Mouse (Mus musculus): ENCODE measurements at regions not wholly inside any gene's neighbourhood (a gene's known extent, or its start where the extent isn't known, plus 50 kb on each side); places are given as distances from the start of the nearest gene placed in this dataset.

DNA sequence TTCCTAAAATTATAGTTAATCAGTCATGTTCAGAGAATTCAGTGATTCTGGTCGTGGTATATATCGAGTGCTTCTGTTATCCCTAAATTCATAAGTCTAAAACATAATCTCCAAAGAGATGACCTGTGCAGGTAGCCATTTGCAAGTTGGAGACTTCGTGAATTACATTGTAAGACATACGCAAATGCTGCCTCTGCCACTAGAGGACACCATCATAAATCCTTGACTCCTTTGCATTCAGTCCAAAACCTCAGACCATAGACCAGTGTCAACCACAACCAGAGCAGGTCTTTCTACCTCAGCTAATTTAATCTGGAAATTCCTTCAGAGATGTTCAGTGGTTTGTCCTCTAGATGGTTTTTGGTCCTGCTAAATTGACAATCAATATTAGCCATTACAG lies 302.8 kb upstream of the Zic4 start:
- H3K4me3 ChIP-seq (ENCODE audit: low read depth, low read length), result no peak overlapping the region
- H3K27ac ChIP-seq (ENCODE audit: low read depth), result no peak overlapping the region
- no peak overlapping the region for H3K4me2 ChIP-seq (ENCODE audit: low read depth, low read length)
- no peak for DNase-seq
- TF ChIP-seq EP300 (IDR thresholded peaks at IDR 0.05; ENCODE audit: low read depth) (no peak), CTCF (IDR thresholded peaks at IDR 0.05; ENCODE audit: low read depth) (no peak)
- H3K36me3 ChIP-seq (replicated peaks; ENCODE audit: insufficient read depth, low read length), result no peaks in the 10 kb centered on the region
- no peaks in the 10 kb centered on the region for H3K27me3 ChIP-seq (ENCODE audit: insufficient read depth, low read length)
- no peaks in the 10 kb centered on the region for H3K4me1 ChIP-seq (ENCODE audit: insufficient read depth)
- 65% methylated on average over 4 of the region's 4 CpGs for WGBS (ENCODE audit: insufficient replicate concordance)
- no peaks in the 10 kb centered on the region for H3K9me3 ChIP-seq (ENCODE audit: low read length)
- no peak for ATAC-seq
- no peak overlapping the region for H3K9ac ChIP-seq (replicated peaks)

GRCm38 (mm10) chr9:91069496-91069895 lies 292.7 kb upstream of the Zic4 start:
- ATAC-seq (no peak), DNase-seq (no peak)
- no peak overlapping the region for H3K4me3 ChIP-seq (ENCODE audit: low read depth, low read length)
- no peaks in the 10 kb centered on the region for H3K4me1 ChIP-seq (ENCODE audit: insufficient read depth)
- no peaks in the 10 kb centered on the region for H3K9me3 ChIP-seq (ENCODE audit: low read length)
- H3K9ac ChIP-seq (replicated peaks), result no peak overlapping the region
- TF ChIP-seq CTCF (IDR thresholded peaks at IDR 0.05; ENCODE audit: low read depth) (no peak), EP300 (IDR thresholded peaks at IDR 0.05; ENCODE audit: low read depth) (no peak)
- no peak overlapping the region for H3K27ac ChIP-seq (ENCODE audit: low read depth)
- no peak overlapping the region for H3K4me2 ChIP-seq (ENCODE audit: low read depth, low read length)
- H3K27me3 ChIP-seq (ENCODE audit: insufficient read depth, low read length), result no peaks in the 10 kb centered on the region
- 76% methylated on average over 5 of the region's 5 CpGs for WGBS (ENCODE audit: insufficient replicate concordance)
- H3K36me3 ChIP-seq (replicated peaks; ENCODE audit: insufficient read depth, low read length), result no peaks in the 10 kb centered on the region

- whole genome bisulfite sequencing (ENCODE audit: insufficient replicate concordance), result 53% methylated on average over 4 of the region's 4 CpGs
- no peak for DNase-seq
- no peaks in the 10 kb centered on the region for H3K4me1 ChIP-seq (ENCODE audit: insufficient read depth)
Measured at GRCm38 (mm10) chr9:91073366-91074174, 288.6 kb upstream of the Zic4 start.

DNA sequence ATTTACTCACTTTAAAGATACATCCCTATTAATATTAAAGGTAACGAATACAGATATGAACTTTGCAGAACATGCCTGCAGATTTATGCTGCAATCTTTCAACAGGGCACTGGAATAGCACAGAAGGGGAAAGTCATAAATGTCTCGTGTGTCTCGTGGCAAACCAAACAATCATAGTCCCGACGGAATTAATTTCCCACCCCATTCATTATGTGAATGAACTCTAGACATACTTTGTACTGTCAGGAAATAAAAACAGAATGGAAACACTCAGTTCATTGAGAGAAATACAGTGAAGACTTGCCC lies 288.1 kb upstream of the Zic4 start:
- TF ChIP-seq CTCF (IDR thresholded peaks at IDR 0.05; ENCODE audit: low read depth) (no peak), EP300 (IDR thresholded peaks at IDR 0.05; ENCODE audit: low read depth) (no peak)
- Histone ChIP-seq H3K27ac (ENCODE audit: low read depth) (no peak overlapping the region), H3K9ac (replicated peaks) (no peak overlapping the region), H3K4me1 (ENCODE audit: insufficient read depth) (no peaks in the 10 kb centered on the region), H3K9me3 (ENCODE audit: low read length) (no peaks in the 10 kb centered on the region), H3K27me3 (ENCODE audit: insufficient read depth, low read length) (no peaks in the 10 kb centered on the region), H3K4me3 (ENCODE audit: low read depth, low read length) (no peak overlapping the region), H3K36me3 (replicated peaks; ENCODE audit: insufficient read depth, low read length) (no peaks in the 10 kb centered on the region), H3K4me2 (ENCODE audit: low read depth, low read length) (no peak overlapping the region)
- WGBS (ENCODE audit: insufficient replicate concordance), result 66% methylated on average over 5 of the region's 5 CpGs
- ATAC-seq (no peak), DNase-seq (no peak)

More at GRCm38 (mm10) chr9:91073366-91074174, 288.6 kb upstream of the Zic4 start:
- Histone ChIP-seq H3K4me2 (ENCODE audit: low read depth, low read length) (no peak overlapping the region), H3K27me3 (ENCODE audit: insufficient read depth, low read length) (no peaks in the 10 kb centered on the region), H3K4me3 (ENCODE audit: low read depth, low read length) (no peak overlapping the region), H3K9me3 (ENCODE audit: low read length) (no peaks in the 10 kb centered on the region), H3K27ac (ENCODE audit: low read depth) (no peak overlapping the region), H3K36me3 (replicated peaks; ENCODE audit: insufficient read depth, low read length) (no peaks in the 10 kb centered on the region), H3K9ac (replicated peaks) (no peak overlapping the region)
- no peak for ATAC-seq
- TF ChIP-seq CTCF (IDR thresholded peaks at IDR 0.05; ENCODE audit: low read depth) (no peak), EP300 (IDR thresholded peaks at IDR 0.05; ENCODE audit: low read depth) (no peak)

- no peak for TF ChIP-seq CTCF (IDR thresholded peaks at IDR 0.05; ENCODE audit: low read depth)
- no peak for TF ChIP-seq EP300 (IDR thresholded peaks at IDR 0.05; ENCODE audit: low read depth)
- no peaks in the 10 kb centered on the region for H3K27me3 ChIP-seq (ENCODE audit: insufficient read depth, low read length)
- ATAC-seq (no peak), DNase-seq (no peak)
- no peak overlapping the region for H3K27ac ChIP-seq (ENCODE audit: low read depth)
- H3K4me1 ChIP-seq (ENCODE audit: insufficient read depth), result no peaks in the 10 kb centered on the region
- 44% methylated on average over 1 of the region's 1 CpGs for WGBS (ENCODE audit: insufficient replicate concordance)
- no peak overlapping the region for H3K4me2 ChIP-seq (ENCODE audit: low read depth, low read length)
- no peak overlapping the region for H3K4me3 ChIP-seq (ENCODE audit: low read depth, low read length)
- H3K9me3 ChIP-seq (ENCODE audit: low read length), result no peaks in the 10 kb centered on the region
- H3K9ac ChIP-seq (replicated peaks), result no peak overlapping the region
- no peaks in the 10 kb centered on the region for H3K36me3 ChIP-seq (replicated peaks; ENCODE audit: insufficient read depth, low read length)
Measured at GRCm38 (mm10) chr9:91077490-91077889, 284.7 kb upstream of the Zic4 start.

GRCm38 (mm10) chr9:91083791-91084190 lies 278.4 kb upstream of the Zic4 start:
- Histone ChIP-seq H3K27ac (ENCODE audit: low read depth) (no peak overlapping the region), H3K9me3 (ENCODE audit: low read length) (no peaks in the 10 kb centered on the region), H3K27me3 (ENCODE audit: insufficient read depth, low read length) (no peaks in the 10 kb centered on the region), H3K36me3 (replicated peaks; ENCODE audit: insufficient read depth, low read length) (no peaks in the 10 kb centered on the region), H3K9ac (replicated peaks) (no peak overlapping the region), H3K4me1 (ENCODE audit: insufficient read depth) (no peaks in the 10 kb centered on the region), H3K4me2 (ENCODE audit: low read depth, low read length) (no peak overlapping the region), H3K4me3 (ENCODE audit: low read depth, low read length) (no peak overlapping the region)
- ATAC-seq (no peak), DNase-seq (no peak)
- WGBS (ENCODE audit: insufficient replicate concordance), result 30% methylated on average over 1 of the region's 1 CpGs
- no peak for TF ChIP-seq CTCF (IDR thresholded peaks at IDR 0.05; ENCODE audit: low read depth)
- no peak for TF ChIP-seq EP300 (IDR thresholded peaks at IDR 0.05; ENCODE audit: low read depth)

All from liver, postnatal 0 days (tissue).